Mouse (Mus musculus) frontal cortex, adult 2 months (tissue): ENCODE data around the gene Slc11a1. TPM values are rescaled to one million over a fixed set of nuclear protein-coding genes. Genes with fewer than 3 reads are reported as not detected.
A peak's percentile ranks its signal among the peaks of the same experiment; 100 is the strongest.

Experiments
- DNase-seq, 2 experiments: peaks; one replicate each; pipeline ENCODE4 v3.0.0; 2022; ENCODE audit warnings: low spot score in 1 of 2; ENCODE audit errors: extremely low spot score in 1 of 2
- polyA plus RNA-seq: library from polyadenylated mRNA; depleted of rRNA; stranded (reverse); fragments of >200 nt; gene quantifications from 2 replicates; pipeline ENCODE4 v1.2.3, GENCODE M21; 2012

Gene Slc11a1
- polyA plus RNA-seq, 1 experiment = 9.1 TPM

DNA sequence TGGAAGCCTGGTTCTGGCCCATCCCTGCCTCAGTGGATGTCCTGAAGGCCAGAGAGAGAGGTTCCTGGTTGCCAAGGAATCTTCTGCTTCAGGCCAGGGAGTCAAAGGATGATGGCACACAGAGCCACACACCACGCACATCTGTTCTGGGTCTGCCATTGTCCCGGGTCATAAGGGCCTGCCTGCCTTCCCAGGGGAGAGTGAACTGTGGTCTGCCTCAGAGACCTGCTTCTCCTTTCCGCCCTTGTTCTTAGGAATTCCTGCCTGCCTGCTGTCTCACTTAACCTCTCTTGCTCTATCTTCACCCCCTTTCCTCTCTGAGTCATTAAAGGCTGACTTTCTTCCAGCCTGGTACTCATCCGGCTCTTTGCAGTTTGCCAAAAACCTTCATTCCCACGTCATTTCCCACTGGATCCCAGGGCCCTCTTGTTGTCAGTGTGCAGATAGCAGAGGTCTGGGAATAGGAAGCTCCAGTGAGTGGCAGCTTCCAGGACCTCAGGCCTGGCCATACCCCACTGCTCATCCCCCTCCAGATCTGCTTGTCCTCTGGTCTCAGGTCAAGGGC is 22.4 kb upstream of the Slc11a1 start:
- DNase-seq = no peak

GRCm38 (mm10) chr1:74353453-74354229 is 21.4 kb upstream of the Slc11a1 start:
- DNase-seq = no peak

- DNase-seq = no peak
These were observed 17.5 kb upstream of the Slc11a1 start for GRCm38 (mm10) chr1:74357531-74357930.

GRCm38 (mm10) chr1:74359952-74360517 is 15.0 kb upstream of the Slc11a1 start:
- DNase-seq = no peak

- peak; percentile 76 to 93 for DNase-seq
These were observed 13.2 kb upstream of the Slc11a1 start, which contains the start of gene Catip for GRCm38 (mm10) chr1:74361812-74362211. Catip (plus strand) TSS chr1:74362108.

DNA sequence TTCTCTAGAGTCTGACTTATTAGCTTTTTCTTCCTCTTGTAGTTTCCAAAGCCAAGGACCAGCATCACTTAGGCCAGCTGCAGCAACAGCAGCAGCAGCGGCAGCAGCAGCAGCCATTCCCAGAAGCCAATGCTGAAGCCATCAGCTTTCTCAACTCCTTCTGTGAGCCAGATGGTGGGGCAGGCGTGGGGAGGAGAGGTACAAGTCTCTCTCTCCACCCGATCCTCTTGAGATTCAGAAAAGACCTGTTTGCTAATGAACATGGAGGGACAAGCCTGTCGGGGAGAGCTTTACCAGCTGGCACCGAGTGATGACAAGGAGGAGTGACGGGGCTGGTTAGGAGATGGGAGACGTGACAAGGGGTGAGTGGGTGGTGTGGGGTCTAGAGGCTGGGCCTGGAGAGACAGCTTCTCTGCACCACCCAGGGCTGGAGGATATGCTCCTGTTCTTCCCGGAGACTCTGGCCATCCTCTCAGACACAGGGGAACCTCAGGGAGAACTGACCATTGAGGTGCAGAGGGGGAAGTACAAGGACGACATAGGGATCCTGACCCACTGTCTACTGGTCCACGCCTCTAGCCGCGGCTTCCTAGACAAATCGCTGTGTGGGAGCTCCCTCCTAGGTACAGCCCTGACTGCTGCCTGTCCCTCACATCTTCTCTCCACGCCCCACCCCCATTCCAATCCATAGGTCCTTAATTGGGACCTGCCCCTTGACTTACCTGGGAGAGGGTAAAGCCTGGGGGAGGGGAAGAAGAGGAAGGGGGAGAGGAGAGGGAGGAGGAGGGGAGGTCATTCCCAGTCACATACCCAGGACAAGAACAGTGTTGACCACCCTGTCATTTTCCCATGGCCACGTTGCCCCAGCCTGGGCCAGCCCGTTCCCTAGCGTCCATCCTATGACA is 12.4 kb upstream of the Slc11a1 start:
- DNase-seq = peak in 1 of 2 experiments; percentile 48

DNA sequence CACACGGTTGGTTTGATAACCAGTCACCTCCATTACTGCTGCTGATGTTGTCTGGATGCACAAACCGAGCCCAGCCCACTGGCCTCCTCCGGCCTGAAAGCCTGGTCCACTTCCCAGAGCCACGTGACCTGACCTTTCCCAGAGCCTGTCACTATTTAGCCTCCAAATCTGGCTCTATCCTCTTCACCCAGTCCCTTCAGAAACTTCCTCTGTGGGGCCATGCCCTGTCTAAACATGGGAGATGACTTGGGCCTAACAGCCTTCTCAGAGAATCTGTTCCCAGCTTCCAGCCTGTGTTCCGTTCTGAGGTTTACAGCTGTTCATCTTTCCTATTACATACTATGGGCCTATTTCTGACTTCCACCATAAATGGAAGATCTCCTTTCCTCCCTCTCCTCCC is 11.6 kb upstream of the Slc11a1 start:
- DNase-seq = no peak

GRCm38 (mm10) chr1:74364270-74364669 is 10.7 kb upstream of the Slc11a1 start:
- DNase-seq = no peak

- no peak for DNase-seq
These were observed 6.9 kb upstream of the Slc11a1 start for GRCm38 (mm10) chr1:74367886-74368645.

DNA sequence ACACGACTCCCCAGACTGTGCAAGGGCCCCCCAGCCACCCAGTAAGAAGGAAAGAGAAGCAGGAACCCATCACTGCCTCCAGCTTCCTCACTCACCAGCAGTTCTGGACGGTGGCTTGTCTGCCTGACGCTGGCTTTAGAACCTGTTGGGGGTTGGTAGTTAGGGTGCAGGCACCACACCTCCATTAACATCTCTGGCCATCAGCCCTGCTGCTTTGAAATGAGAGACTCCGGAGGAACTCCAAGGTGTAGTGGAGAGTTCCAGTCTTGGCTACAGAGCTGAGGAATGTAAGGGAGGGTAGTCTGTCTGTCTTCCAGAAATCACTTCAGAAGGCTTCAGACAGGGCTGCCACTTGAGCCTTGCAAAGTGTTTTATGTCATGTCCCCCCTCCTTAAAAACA is 5.0 kb upstream of the Slc11a1 start:
- DNase-seq = no peak

GRCm38 (mm10) chr1:74373372-74373771 is 1.6 kb upstream of the Slc11a1 start:
- DNase-seq = no peak

- DNase-seq = no peak
These were observed 566 bp downstream of the Slc11a1 start for GRCm38 (mm10) chr1:74375561-74375960.

DNA sequence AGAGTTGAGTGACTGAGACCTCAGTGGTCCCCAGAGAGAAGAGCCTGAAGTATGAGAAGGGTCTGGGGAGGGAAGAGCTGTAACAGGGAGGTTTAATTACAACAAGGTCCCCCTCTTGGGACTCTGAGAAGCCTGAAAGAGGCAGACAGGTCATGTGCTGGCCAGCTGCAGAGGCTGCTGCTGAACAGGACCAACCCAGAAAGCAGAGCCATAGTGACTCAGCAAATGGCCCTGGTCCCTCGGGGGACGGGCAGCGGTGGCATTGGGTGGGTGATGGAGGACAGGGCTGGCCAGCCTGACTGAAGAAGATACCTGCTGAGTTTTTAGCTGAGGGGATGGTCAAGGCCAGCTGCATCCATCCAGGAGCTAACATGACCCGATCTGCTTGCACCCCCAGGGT is 1.4 kb downstream of the Slc11a1 start:
- DNase-seq = no peak

DNA sequence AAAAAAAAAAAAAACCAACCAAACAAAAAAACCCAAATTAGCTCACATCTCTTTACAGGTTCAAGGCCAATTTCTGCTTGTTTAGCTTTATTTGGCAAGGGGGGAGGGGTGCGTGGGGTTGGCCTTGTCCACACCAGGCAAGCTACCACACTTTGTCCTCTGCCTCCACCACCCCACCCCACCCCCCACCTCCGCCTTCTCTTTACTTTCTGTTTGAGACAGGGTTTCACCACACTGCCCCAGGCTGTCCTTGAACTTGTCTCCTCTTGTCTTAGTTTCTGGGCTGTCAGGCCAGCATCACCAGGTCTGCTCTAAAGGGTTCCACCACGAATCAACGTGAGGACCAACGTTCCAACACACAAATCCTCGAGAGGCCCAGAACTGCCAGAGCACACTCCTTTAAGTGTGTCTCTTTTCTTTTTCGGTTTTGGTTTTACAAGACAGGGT is 4.1 kb downstream of the Slc11a1 start:
- no peak for DNase-seq

DNA sequence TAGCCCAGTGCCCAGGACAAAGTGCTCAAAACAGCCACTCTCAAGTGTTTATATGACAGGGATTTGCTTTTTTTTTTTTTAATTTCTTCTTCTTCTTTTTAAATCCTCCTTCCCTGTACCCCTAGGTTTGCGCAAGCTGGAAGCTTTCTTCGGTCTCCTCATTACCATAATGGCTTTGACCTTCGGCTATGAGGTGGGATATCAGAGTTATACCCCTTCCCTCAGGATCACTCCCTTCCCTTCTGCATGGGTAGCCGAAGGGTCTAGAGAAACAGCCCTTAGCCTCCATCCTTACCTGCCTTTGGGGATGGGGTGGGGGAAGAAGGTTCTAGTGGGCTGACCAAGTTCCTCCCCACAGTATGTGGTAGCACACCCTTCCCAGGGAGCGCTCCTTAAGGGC is 5.5 kb downstream of the Slc11a1 start:
- DNase-seq = no peak

DNA sequence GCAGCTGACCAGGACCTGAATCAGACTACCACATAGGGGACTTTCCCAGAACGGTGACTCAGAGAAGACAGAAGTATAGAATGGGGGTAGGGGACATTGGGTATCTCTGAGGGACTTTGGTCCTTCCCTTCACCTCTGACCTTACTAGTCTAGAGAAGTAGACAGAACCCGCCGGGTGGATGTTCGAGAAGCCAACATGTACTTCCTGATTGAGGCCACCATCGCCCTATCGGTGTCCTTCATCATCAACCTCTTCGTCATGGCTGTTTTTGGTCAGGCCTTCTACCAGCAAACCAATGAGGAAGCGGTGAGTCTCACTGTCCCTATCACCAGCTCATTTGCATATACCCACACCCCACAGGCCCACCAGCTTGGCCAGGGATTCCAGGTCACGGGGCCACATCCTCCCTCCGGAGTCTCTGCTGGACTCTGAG is 6.6 kb downstream of the Slc11a1 start:
- no peak for DNase-seq

DNA sequence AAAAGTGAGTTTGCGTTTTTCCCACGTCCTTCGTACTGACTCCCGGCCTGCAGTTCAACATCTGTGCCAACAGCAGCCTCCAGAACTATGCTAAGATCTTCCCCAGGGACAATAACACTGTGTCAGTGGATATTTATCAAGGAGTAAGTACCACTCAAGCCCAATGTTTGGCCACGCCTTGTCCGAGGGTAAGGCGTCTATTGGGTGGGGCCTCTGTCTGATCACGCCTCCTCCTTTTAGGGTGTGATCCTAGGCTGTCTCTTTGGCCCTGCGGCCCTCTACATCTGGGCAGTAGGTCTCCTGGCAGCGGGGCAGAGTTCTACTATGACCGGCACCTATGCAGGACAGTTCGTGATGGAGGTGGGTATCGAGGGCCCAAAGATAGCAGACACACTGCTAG is 8.4 kb downstream of the Slc11a1 start:
- DNase-seq = no peak

DNA sequence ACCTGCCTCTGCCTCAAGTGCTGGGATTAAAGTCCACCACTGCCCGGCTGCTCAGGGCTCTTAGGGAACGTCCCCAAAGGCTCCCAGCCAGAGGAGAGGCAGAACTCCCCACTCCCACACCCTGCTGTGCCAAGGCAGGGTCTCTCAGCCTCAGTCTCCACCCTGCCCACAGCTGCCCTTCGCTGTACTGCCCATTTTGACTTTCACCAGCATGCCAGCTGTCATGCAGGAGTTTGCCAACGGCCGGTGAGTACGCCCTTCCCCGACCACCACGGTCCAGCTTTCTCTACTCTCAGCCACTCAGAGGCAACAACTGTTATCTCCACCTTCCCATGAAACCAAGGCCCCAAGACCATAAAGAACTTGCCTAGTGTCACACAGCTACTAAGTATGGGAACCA is 9.5 kb downstream of the Slc11a1 start:
- no peak for DNase-seq

DNA sequence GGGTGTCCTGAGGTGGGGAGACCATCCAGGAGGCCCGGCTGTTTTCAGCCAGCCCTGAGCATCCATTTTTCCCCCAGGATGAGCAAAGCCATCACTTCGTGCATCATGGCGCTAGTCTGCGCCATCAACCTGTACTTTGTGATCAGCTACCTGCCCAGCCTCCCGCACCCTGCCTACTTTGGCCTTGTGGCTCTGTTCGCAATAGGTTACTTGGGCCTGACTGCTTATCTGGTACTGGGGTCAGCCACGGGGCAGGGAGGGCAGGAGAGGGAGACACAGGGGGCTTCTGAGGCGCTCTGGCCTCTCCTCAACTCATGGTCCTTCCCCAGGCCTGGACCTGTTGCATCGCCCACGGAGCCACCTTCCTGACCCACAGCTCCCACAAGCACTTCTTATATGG is 10.1 kb downstream of the Slc11a1 start:
- no peak for DNase-seq

DNA sequence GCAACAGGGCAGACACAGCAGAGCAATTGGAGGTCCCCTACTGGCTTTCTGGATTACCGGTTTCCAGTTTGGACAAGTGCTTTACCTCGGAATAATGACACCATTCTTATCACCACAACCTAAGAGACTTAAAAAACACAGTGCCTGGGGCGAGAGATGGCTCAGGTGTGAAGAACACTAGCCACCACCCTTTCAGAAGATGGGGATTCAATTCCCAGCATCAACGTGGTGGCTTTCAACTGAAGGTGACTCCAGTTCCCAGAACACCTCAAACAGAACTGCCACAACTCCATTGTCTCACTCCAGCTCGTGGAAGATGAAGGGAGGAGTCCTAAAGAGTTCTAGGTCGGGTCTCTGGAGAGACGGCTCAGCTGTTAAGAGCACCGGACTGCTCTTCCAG is 10.5 kb downstream of the Slc11a1 start:
- DNase-seq = no peak
